Mouse (Mus musculus): ENCODE data around the gene Slc25a35.
"Not testable (repeated sequence)": the region's sequence is repeated elsewhere in the genome, so short reads cannot be mapped to it uniquely, and the experiment has no call there.

Slc25a35 gene

DNA sequence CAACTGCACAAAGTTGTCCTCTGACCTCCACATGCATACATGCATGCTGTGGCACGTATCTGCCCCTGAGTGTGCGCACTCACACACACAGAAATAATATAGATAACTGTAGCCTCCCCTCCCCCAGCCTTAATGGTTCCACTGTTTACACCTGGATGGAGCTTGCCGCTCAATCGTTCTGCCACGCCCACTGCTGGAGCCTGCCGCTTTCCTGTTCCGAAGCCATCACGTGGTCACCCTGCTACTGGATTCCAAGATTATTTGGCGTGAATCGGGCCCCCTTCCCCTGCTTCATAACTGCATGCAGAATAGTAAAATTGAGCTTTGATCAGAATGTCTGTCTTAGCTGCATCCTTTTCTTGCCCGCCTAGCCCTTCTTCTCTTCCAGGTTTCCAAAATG lies 5.8 kb upstream of the Slc25a35 start:
- not testable (repeated sequence) for DNase-seq

GRCm38 (mm10) chr11:68963405-68963804 lies 4.5 kb upstream of the Slc25a35 start:
- DNase-seq, result no peak

GRCm38 (mm10) chr11:68965050-68965449 lies 2.9 kb upstream of the Slc25a35 start:
- DNase-seq, result no peak

- peak; percentile 67 for DNase-seq
These were observed 2.1 kb upstream of the Slc25a35 start for GRCm38 (mm10) chr11:68965845-68966244.

- no peak for DNase-seq
These were observed 1.4 kb upstream of the Slc25a35 start for GRCm38 (mm10) chr11:68966554-68966953.

DNA sequence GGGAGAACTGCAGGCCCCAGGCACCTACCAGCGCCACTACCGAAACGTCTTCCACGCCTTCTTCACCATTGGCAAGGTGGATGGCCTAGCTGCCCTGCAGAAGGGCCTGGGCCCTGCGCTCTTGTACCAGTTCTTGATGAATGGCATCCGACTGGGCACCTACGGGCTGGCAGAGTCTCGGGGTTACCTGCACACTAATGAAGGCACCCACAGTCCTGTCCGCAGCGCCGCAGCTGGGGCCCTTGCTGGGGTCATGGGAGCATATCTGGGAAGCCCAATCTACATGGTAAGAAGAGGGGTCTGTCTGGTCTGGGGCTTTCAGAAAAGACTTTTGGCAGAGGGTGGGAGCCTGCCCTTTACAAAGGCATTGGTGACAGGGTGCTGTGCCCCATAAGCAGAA lies 821 bp downstream of the Slc25a35 start:
- no peak for DNase-seq

DNA sequence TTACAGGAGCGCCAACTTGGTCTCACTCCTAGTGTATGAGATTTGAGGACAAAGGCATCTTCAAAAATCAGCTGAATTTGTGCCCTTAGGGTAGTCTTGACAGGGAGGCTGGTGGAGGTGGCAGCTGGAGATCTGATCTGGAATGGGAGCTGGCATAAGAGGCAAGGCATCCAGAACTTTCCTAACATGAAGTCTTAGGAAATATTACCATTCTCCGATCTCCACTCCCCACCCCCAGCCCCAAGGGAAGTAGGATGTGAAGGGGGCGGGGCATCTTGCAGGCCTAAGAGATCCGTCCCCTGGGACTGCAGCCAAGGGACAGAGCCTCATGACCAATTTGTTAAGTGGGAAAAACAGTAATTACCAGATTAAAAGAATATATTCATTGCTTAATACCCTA lies 2.3 kb downstream of the Slc25a35 start:
- no peak for DNase-seq

DNA sequence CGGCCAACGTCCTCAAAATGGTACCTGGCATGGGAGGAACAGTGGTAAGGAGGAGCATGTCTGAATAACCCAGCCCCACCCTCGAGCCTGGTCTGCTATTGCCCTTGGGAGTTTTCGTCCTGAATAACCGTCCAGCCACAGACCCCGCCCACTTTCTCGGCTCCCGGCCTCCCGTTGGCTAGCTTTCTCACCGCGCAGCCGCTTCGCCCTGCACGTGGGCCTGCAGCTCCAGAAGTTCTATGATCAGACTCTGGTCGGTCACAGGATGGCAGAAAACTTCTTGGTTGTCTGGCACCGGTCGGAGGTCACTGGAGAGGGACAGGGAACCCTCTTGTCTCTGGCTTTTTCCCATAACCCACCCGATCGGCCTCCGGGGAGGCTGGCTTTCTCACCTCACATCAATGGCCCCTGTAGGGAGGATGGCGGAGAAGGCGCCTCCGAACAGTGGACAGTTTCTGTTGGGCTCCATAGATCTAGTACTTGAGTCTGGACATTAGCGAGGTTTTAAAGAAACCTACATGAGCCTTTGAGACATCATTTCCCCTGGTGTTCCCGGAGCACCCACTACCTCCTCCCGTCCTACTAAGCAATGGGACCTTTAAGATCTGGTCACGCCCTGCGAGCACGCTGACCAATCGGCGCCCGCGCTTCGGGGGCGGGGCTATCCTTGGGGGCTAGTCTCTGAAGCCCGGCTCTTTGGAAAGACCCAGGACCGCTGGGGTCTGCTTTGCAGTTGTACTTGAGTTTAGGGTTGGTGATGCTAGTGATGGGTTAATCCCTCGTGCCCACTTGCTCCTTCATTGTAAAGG lies 5.5 kb downstream of the Slc25a35 start:
- DNase-seq, result peak; percentile 90

- DNase-seq, result no peak
These were observed 6.1 kb downstream of the Slc25a35 start for GRCm38 (mm10) chr11:68974059-68974450.

DNA sequence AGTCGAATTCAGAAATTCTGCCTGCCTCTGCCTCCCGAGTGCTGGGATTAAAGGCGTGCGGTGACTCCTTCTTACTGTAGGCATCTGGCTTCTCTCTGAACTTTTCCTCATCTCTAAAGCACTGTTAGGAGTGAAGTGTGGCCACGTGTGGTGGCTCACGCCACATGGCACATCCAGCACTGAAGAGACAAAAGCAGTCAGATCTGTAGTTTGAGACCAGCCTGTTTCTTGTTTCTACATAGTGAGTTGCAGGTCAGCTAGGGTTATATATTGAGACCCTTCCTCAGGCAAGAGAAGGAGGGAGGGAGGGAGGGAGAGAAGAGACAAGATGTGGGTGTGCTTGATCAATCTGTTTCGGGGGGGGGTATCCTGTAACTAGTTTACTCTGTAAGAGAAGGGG lies 7.2 kb downstream of the Slc25a35 start, which contains the start of gene Rangrf:
Gene Rangrf, minus strand, starts transcription at position 101 of the 400 bp plus-strand sequence.
- DNase-seq, result no peak

GRCm38 (mm10) chr11:68975601-68976000 lies 7.7 kb downstream of the Slc25a35 start:
- no peak for DNase-seq

GRCm38 (mm10) chr11:68979320-68979733 lies 11.4 kb downstream of the Slc25a35 start:
- DNase-seq, result no peak

- no peak for DNase-seq
These were observed 13.0 kb downstream of the Slc25a35 start for GRCm38 (mm10) chr11:68980919-68981318.

- DNase-seq, result peak; percentile 78
These were observed 14.9 kb downstream of the Slc25a35 start for GRCm38 (mm10) chr11:68982639-68983369.

- no peak for DNase-seq
These were observed 19.5 kb downstream of the Slc25a35 start for GRCm38 (mm10) chr11:68987365-68987882.

DNA sequence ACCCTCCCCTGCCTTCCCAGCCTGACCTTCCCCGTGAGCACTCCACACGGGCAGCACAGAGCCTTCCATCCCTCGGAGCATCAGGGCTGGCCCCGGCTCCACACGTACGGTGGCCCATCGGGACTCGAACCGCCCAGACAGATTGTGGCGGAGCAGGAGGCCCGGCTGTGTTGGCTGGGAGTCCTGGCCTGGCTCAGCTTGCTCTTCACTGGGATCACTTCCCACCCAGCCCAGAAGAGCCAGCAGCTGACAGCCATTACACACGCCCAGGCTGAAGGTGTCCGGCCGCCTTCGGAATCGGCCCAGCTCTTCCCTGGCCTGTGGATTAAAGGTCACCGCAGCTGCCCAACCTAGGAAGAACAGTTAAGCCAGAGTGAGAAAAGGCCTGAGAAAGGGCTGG lies 20.4 kb downstream of the Slc25a35 start:
- DNase-seq, result no peak

DNA sequence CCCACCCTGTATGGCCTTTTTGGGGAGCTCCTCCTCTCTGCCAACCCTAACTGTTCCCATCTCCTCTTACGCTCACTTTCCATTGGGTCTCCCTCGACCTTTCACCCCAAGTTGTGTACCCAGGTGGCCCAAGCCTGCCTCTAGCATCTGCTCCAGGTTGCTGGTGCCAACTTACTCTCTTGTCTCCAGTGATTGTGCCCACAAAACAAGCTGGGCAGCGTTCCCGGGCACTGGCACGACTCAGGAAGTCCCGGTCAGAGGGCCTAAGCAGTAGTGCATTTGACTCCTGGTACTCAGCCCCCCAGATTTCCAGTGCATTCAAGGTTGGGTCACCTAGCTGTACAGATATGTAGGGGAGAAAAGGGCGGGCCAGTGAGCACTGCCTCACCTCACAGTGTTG lies 25.2 kb downstream of the Slc25a35 start:
- DNase-seq, result no peak

DNA sequence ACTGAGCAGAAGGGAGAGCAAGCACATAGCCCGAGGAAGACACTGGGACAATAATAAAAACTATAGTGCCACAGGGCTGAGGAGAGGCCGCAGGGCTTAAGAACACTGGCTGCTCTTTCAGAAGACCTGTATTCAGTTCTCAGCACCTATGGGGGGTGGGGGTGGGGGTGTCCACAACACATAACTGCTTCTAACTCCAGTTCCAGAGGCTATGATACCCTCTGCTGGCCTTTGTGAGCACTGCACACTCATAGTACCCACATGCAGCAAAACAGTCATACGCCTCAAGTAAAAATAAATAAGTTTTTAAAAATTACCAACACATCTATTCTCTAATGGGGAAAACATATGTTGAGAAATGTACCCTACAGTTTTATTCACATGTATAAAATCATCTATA lies 26.4 kb downstream of the Slc25a35 start:
- no peak for DNase-seq

DNA sequence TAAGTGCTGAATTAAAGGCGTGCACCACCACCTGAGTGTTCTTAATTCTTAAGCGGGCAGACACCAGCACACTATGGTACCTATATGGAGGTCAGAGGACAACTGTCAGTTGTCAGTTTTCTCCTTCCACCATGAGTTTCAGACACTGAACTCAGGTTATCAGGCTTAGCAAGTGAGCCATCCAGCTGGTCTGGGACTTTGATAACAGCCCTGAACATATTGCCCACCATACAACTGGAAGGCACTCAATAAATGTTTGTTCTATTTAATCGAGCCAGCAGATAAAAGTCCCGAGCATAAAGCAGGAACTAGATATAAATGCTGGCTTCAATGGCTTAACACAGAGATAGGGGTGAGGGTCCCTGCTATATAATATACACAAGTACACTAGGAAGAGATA lies 29.1 kb downstream of the Slc25a35 start:
- no peak for DNase-seq

DNA sequence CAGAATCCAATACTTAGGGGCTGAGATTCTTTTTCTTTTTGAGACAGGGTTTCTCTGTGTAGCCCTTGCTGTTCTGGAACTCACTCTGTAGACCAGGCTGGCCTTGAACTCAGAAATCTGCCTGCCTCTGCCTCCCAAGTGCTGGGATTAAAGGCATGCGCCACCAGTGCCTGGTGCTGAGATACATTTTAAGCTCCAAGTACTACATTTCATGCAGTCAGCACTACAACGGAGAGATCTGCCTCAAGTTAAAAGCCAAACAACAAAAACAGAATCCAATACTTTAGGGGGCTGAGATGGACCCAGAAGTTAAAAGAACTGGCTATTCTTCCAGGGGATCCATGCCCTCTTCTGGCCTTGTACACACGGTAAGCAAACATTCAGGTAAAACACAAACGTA lies 34.9 kb downstream of the Slc25a35 start:
- DNase-seq, result not testable (repeated sequence)

GRCm38 (mm10) chr11:69003592-69003991 lies 35.7 kb downstream of the Slc25a35 start:
- no peak for DNase-seq

- DNase-seq, result peak; percentile 48
These were observed 37.3 kb downstream of the Slc25a35 start for GRCm38 (mm10) chr11:69005193-69005592.

DNA sequence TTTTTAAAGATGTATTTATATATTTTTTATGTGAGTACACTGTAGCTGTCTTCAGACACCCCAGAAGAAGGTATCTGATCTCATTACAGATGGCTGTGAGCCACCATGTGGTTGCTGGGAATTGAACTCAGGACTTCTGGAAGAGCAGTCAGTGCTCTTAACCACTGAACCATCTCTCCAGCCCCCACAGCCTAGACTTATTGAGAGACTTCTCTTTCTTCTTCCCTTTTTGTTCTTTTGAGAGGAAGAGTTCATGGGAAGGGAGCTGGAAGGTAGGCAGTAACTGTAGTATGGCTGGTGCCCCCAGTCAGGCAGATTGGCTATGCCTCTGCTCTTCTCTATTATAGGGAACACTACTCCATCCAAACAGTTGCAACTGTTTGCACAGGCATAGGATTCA lies 38.6 kb downstream of the Slc25a35 start:
- DNase-seq, result not testable (repeated sequence)

Data from liver (tissue).